Mouse (Mus musculus): ENCODE data around the gene Pcnx2.

Gene Pcnx2

DNA sequence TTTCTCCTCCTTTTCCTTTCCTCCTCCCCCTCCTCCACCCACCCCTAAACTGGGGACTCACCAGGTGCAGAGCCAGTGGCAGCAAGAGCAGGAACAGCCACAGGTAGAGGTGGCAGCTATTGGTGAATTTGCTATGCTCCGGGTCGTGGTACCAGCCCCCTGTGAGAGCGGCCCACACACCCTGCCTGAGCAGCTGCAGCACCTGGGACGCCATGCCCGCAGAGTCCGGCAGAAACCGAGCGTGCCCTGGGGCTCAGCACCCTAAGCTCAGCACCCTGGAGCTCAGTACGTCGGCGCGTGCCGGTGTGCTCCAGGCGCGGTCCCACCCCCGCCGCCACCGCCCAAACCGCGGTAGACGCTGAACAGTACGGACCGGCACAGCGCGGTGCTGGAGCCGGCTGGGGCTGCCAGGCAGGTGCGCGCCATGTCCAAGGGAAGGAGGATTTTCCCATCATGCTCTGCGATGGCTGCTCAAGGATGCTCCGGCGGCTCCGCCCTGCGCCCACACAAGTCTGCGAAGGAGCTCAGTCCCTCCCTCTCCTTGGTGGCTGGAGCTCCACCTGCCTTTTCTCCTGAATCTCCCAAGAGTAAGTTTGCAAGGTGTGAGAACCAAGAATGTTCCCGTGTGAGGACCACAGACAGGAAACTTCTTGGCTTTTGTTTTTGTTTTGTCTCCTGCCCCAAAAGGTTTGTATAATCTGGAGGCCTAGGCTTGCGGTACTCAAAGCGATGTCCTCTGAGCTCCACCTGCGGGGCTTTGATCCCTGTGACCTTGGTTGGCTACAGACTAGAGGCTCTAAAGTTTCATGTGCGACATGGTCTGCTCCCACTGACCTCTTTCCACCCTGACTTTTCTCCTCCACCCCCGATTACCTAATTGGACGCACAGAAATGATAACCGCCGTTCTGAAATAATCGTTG, at the start of gene Pcnx2:
Pcnx2 (minus strand) TSS at position 450 of the 921 bp plus-strand sequence.
- DNase-seq (ENCODE audit: low read depth in 1 of 2, low spot score in 2 of 2) = no peak

DNA sequence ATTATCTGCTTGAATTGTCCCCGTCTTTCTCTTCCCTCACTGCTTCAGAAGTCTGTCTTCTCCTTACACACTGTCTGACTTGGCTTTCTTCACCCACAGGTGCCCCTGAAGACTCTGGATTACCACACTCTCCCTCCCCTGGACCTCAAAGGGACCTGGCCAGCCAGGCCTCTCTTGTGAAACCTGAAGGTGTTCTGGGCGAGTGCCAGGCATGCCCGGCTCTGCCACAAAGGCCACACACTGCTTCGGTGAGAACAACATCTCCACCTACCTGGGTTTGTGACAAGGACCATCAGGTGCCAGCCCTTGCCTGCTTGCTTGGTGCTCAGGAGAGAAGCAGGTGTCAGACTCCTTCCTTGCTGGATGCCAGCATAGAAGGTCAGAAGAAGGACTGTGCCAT, 46.4 kb upstream of the Pcnx2 start:
- DNase-seq (ENCODE audit: low read depth in 1 of 2, low spot score in 2 of 2) = no peak

DNA sequence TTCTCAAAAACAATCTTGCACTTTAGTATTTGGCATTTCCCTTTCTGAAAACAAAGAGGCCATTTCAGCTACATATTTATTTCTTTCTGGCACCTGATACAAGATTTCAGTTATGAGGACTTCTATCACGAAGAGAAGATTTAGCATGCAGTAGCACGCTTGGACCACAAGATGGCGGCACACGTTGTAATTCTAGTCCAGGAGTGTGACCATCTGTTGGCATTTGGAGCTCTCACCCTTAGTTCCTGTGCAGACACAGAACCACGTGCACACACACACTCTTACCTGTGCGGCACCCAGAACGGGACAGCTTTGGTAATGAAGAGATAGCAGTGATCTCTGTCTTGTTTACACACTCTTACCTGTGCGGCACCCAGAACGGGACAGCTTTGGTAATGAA, 37.5 kb upstream of the Pcnx2 start:
- no peak for DNase-seq (ENCODE audit: low read depth in 1 of 2, low spot score in 2 of 2)

DNA sequence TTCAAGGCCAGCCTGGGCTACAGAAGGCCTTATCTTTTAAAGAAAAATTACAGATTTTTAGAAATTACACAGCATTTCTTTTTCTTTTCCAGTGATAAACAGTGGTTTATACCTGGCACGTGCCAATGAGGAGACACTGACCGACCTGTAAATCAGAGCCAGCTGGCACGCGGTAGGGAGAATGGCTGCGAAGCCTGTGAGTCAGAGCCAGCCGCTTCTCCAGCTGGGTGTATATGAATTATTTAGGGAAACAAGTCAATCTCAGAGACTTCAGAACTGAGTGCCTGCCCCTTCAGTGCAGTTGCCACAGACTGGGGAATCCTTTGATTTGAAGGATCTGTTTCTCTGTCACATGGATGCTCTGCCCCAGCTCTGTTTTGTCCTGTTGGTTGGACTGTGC, 33.7 kb upstream of the Pcnx2 start:
- DNase-seq (ENCODE audit: low read depth in 1 of 2, low spot score in 2 of 2) = no peak

DNA sequence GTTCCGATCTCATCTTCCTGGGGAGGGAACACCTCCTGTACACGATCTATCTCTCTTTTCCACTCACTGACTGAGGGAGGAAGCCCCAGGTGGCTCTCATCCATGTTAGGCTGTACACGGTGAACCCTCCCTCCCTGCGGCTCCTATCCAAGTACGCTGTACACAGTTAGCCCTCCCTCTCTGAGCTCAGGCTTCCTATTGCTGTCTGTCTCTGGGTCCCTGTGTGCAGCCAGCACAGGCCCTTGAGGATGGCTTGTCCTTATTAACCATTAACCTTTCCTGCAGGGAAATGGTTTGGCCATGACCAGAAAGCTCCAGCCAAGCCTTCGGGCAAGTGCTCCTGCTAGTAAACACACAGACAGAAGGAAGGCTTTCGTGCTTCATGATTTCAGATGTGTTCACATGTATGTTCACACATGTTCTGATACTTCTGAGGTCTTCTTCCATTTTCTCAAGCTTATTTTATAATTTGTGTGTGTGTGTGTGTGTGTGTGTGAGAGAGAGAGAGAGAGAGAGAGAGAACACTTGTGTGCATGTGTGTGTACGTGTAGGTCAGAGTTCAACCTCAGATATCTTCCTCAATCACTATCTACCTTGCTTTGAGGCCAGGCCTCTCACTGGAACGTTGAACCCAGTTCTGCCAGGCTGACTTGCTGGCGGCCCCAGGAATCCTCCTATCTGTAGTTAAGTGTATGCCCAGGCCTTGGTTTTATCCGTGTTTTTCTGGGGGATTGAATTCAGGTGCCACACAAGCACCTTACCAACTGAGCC, 32.3 kb upstream of the Pcnx2 start:
- no peak for DNase-seq (ENCODE audit: low read depth in 1 of 2, low spot score in 2 of 2)

DNA sequence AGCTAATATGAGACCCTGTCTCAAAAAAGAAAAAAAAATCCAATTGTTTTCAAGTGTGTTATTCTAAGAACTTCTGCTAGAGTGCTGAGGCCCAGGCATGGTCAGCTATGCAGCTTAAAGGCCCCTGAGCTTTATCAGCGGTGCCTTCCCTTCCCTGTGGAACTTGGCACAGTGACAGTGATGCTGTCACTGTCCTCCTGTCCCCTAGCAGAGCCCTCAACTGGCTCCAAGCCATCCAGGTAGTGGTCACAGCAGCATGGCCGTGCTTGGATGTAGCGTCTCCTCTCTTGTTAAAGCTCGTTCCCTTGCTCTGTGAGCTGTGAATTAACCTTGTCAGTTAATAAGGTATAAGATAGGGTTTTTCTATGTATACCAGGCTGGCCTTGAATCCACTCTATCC, 28.5 kb upstream of the Pcnx2 start:
- DNase-seq (ENCODE audit: low read depth in 1 of 2, low spot score in 2 of 2) = no peak

DNA sequence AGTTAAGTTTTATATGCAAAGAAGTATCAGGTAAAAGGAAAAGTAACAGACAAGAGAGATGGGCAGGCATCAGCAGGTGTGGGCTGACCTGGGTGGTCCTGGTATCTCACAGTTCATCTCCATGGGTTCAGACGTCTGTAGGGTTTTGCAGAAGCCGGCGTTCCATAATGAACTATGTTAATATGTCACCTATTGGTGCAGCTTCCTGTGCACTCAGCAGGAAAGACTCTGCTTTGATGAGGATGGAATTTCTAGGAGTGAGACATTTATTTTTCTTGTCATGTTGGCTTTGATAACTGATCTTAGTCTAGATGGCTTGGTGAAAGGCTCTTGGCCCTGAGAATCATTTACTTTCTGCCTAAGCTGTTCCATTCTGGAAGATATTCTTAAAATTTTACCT, 24.2 kb upstream of the Pcnx2 start:
- no peak for DNase-seq (ENCODE audit: low read depth in 1 of 2, low spot score in 2 of 2)

DNA sequence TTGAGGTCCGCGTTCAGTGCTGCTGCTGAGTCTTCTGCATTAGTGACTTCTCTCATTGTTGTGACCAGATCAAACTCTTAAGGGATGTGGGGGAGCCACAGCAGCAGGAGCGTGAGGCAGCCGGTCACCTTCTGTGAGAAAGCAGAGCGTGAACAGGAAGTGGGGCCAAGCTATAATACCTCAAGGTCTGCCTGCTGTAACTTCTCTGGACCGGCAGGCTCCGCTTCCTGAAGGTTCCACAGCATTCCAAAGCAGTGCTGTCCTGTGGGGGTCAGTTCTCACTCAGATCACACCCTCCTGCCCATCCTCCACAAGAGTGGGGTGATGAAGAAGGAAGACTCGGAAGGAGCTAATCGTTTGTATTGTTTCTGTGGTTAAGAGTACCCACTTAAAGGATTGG, 22.6 kb upstream of the Pcnx2 start:
- DNase-seq (ENCODE audit: low read depth in 1 of 2, low spot score in 2 of 2) = no peak

DNA sequence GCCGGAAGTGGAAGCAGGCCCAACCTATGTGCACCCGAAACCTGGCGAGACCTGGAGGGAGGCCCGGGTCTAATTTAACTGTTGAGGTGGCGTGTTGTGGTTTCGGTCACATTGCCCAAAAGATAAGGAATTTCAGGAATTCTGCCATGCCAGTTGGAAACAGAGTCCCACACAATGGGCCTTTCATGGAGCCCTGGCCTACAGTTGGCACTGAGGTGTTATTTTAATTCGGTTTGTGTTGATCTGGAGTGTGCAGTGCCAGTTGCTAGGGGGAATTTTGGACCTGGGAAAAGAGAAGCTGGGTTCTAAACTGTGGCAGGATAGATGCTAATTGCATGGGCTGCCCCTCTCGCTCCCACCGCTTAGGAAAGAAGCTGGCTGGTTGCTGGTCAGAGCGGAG, 22.2 kb upstream of the Pcnx2 start:
- DNase-seq (ENCODE audit: low read depth in 1 of 2, low spot score in 2 of 2) = no peak

DNA sequence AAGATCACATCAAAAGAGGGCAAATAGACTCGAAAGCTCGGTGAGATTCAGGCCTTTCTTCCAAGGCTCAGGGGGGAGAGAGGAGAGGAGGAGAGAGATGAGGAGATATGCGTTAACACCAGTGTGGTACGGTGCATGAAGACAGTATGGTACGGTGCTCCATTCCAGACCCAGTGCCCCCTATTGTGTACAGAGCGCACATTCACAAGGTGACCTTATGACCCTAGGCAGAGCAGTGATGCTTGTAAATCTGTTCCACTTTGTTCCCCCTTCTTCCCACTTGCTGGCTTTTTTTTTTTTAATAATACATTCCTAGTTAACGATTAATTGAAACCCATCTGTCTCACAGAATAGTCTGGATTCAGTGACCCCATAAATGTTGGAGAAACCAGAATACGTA, 21.4 kb upstream of the Pcnx2 start:
- DNase-seq (ENCODE audit: low read depth in 1 of 2, low spot score in 2 of 2) = no peak

DNA sequence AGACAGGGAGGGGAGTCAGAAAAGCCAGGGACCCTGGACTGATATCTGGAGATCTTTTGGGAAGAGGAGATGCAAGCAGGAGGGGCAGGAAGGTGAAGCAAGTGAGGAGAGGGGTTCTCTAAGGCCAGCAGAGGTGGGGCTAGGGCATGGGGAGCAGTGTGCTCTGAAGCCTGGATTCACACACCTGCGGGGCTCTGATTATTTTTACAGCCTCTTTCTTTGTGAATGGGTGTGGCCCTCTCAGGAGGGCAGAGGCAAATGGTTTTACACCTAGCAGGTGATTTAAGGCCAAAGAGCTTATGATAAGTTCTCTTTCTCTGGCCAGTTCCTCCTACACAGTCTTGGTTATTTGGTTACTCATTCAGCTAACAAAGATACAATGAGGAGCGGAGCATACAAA, 20.6 kb upstream of the Pcnx2 start:
- no peak for DNase-seq (ENCODE audit: low read depth in 1 of 2, low spot score in 2 of 2)

DNA sequence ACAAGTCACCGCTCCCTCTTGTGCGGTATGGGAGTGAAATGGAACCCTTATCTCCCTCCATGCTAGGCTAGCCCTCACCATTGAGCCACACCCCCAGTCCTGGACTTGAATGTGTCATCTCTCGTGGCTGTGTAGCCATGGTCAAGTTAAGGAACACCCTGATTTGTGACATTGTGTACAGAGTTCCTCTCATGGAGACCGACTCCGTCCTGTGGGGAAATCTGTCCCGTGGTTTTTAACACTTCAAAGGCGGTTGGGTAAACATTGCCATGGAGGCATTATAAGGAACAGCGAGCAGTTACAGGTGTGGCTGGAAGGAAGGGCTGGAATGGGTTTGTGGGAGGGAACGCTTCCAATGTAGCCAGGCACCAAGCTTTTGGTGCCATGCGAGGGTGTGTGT, 18.9 kb upstream of the Pcnx2 start:
- no peak for DNase-seq (ENCODE audit: low read depth in 1 of 2, low spot score in 2 of 2)

DNA sequence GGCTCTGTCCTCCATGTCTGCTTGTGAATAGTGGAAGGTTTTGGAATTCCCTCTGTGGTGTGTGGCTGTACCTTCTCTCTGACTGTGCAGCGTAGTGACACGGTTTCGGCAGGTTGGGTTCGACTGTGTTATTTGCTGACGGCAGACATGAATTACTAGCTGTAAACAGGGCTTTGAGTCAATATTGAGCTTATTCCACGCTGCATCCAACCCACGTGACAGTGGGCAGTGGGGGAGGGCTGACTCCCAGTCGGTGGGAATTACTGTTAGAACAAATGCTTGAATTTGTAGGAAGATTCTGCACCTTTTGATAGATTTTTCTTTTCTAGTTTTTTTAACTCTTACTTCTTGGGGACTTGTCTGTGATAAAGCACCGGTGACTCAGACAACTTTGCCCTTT, 16.3 kb upstream of the Pcnx2 start:
- DNase-seq (ENCODE audit: low read depth in 1 of 2, low spot score in 2 of 2) = no peak

DNA sequence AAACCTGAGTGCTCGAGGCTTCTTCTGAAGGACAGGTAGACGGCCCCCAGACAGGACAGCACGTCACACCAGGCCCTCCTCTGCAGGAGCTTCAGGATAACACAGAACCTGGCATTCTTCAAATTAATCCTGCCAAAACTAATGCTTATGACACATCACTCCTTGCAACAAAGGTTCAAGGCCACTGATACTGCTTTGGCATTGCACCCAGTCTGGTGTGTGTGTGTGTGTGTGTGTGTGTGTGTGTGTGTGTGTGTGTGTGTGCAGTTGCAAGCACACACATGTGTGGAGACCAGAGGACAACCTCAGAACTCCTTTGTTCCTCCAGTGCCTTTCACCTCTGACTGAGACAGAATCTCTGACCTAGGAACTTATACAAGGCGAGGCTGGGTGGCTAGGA, 15.1 kb upstream of the Pcnx2 start:
- no peak for DNase-seq (ENCODE audit: low read depth in 1 of 2, low spot score in 2 of 2)

DNA sequence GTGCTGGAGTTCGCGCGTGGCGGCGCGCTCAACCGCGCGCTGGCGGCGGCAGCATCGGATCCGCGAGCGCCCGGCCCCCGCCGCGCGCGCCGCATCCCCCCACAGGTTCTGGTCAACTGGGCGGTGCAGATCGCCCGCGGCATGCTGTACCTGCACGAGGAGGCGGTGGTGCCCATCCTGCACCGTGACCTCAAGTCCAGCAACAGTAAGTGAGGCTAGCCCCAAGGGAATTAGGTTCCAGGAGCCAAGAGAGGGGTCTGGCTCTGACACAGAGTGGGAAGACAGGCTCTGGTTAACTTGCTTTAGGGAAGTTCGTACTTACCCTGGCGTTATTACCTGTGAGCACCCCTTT, 13.1 kb upstream of the Pcnx2 start:
- DNase-seq (ENCODE audit: low read depth in 1 of 2, low spot score in 2 of 2) = no peak

DNA sequence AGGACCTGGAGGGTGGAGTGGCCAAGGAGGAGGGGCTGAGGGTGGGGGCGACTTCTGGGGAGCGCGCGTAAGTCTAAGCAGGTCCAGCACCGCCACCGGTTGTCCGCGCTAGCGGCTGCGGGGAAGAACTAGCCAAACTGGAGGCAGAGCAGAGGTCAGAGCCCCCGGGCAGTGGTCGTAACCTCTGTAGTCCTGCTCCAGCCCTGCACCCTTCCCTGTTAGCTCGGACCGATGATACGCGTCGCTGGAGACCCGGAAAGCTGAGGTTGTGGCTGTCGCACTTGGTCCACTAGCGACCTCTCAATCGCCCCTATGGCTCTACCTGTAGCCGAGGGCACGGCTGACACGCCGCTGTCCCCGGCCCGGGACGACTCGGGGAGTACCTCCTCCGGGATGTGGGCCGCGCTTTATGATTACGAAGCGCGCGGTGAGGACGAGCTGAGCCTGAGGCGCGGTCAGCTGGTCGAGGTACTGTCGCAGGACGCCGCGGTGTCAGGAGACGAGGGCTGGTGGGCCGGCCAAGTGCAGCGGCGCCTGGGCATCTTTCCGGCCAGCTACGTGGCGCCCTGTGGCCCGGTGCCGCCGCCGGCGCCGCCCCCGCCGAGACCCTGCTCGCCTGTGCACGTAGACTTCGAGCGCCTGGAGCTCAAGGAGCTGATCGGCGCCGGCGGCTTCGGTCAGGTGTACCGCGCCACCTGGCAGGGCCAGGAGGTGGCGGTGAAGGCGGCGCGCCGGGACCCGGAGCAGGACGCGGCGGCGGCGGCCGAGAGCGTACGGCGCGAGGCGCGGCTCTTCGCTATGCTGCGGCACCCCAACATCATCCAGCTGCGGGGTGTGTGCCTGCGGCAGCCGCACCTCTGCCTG, 12.5 kb upstream of the Pcnx2 start, which contains the start of gene Map3k21:
Map3k21 (plus strand) TSS at position 86 of the 864 bp plus-strand sequence.
- DNase-seq (ENCODE audit: low read depth in 1 of 2, low spot score in 2 of 2) = no peak

DNA sequence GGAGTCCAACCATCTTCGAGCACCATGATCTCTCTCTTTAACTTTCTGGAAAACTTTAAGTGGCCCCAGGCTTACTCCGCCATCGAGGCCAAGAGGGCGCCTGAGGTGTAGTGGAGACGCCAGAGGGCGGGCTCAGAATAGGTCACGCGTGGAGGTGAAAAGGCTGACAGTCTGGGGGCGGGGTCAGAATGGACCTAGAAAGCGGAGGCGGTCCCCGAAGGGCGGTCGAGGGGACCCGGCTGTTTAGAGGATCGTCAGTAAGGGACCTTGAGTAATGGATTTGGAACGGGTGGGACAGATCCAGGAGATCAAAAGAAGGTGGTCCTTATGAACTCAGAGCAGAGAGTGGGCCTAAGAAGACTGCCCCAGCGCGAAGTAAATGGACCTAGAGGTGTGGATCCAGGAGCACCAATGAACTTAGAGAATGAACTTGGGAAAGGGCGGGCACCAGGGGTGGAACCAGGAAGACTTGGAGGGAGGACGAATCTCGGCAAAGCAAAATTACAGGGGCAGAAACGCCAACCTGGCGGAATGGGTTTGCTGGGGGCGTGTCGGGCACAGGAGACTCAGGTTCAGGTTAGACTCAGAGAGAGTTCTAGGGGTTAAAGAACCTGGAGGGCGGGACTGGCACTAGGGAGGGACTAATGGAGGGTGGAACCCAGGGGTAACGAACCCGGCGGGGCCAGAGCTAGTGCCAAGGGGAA, 11.7 kb upstream of the Pcnx2 start:
- no peak for DNase-seq (ENCODE audit: low read depth in 1 of 2, low spot score in 2 of 2)

DNA sequence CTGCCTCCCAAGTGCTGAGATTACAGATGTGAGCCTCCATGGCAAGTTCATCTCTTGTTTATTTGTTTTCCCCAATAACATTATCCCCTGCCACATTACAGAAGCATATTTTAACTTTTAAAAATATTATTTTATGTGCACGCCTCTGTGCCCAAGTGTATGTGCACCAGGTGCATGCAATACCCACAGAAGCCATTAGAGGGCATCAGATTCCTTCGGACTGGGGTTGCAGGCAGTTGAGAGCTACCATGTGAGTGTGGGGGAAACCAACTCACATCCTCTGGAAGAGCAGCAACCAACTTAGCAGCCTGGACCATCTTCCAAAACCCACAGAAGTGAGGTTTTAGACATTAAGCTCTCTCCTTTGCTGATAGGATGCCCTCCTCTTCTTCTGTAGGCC, 9.2 kb upstream of the Pcnx2 start:
- DNase-seq (ENCODE audit: low read depth in 1 of 2, low spot score in 2 of 2) = no peak

DNA sequence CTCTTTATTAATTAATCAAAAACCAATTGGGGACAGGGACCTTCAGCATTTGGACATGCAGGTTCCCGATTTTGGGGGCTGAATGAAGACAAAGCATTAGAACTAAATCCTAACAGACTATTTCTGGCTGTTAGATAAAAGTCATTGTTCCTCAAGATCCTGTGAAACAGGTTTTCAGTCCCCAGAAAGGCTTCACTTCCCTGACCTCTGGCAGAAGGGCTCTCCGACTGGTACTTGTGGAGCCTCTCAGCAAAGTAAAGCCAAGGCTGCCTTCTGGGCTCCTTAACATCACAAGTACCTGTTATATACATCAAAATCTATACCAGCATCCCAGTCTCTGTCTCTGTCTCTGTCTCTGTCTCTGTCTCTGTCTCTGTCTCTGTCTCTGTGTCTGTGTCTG, 7.2 kb upstream of the Pcnx2 start:
- DNase-seq (ENCODE audit: low read depth in 1 of 2, low spot score in 2 of 2) = no peak

DNA sequence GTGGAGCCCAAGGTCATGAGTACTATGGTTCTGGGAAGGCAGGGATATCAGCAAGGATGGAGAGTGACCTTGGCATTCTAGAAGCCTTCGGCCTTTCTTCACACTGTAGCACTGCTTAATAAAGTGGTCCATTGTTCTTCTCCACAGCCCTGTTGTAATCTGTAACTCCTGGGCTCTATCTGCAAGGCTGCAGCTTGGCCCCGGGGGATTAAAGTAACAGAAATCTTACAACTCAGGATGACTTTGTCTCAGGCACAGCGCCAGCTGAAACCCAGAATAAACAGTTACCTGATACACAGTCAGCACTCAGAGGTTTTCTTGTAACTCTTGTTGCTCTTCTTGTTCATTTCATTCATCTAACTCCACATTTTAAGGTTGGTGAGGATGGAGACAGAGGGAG, 4.4 kb upstream of the Pcnx2 start:
- no peak for DNase-seq (ENCODE audit: low read depth in 1 of 2, low spot score in 2 of 2)

DNA sequence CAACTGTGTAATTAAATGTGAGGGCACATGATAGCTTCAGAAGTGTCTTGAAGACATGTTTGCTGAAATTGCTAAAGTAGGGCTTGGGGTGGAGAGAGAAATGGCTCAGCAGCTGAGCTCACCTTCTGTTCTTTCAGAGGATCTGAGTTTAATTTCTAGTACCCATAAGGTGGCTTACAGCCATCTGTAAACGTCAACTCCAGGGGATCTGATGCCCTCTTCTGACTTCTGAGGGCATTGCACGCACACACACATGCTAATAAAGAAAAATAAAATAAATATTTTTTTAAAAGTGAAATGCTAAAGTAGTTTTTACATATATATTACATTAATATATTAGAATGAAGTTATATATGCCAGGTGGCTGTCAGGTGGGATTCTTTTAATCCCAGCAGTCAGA, 3.0 kb upstream of the Pcnx2 start:
- DNase-seq (ENCODE audit: low read depth in 1 of 2, low spot score in 2 of 2) = no peak

Data from monocyte, adult 2 months (primary cell).